Mouse (Mus musculus) adrenal gland, adult 18-20 months (tissue): Measurements from ENCODE around the gene Smoc1. TPM values are rescaled to one million over a fixed set of nuclear protein-coding genes. Genes with fewer than 3 reads are reported as not detected.

Experiments used
- DNase-seq, 2 experiments: peaks; one replicate each; pipeline ENCODE4 v3.0.0; 2021 to 2022; ENCODE audit warnings: low spot score in 2 of 2
- total RNA-seq, 2 experiments: library from RNA; stranded (reverse); gene quantifications; 1 replicate in 1 of 2; 2 replicates in 1 of 2; pipeline ENCODE4 v1.2.3; 2021

Smoc1 gene
- total RNA-seq, 2 experiments from 2014 or later = 101 to 131 TPM

GRCm38 (mm10) chr12:81120301-81120700 lies 93.7 kb downstream of the Smoc1 start:
- no peak for DNase-seq

DNA sequence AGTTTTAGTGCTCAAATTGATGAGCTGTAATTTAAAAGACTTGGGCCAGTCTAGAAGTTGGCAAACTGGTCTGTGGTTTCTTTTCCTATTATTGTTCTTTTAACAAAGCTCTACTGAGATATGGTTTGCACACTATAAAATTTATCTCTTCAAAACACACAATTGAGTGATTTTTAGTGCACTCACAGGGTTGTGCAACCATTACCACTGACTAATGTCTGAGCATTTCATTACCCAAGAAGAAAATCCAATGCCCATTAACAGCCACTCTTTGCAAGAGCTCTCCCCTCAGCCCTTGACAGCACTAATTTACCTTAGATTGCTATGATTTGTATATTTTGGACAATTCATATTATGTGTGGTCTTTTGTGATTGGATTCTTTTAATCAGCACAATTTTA lies 97.2 kb downstream of the Smoc1 start:
- DNase-seq = no peak

DNA sequence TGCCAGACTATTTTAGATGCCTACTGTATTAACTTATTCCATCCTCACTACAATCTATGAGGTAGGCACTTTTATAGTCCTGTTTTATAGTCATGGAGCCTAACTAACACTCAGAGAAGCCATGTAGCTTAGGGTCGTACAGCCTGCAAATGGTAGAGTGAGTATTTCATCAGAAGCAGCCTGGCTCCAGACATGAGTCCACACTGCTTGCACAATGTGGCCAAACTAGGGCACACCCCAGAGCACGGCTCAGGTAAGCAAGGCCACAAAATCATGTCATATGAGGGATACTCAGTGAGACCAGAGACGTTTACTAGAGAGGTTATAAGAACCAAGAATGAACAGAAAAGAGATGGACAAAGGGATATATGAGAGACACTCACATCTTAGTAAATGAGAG lies 100.2 kb downstream of the Smoc1 start:
- DNase-seq = no peak

DNA sequence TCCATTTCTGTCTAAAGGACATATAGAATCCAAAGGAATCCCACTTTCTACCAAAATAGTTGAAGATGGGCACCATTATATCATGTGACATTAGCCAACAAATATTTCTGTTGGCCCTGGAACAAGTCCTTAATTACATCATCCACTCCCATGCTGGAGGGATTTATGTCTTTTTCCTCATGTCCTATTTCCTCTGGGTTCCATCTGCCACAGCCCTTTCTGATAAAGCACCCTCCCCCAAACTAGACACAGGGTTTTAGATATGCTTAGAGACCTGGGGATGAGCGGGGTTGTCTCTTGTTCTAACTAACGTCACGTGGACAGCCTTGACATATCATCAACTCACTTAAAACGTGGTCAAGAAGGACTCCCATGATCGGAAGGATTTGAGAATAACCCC lies 102.1 kb downstream of the Smoc1 start:
- no peak for DNase-seq

DNA sequence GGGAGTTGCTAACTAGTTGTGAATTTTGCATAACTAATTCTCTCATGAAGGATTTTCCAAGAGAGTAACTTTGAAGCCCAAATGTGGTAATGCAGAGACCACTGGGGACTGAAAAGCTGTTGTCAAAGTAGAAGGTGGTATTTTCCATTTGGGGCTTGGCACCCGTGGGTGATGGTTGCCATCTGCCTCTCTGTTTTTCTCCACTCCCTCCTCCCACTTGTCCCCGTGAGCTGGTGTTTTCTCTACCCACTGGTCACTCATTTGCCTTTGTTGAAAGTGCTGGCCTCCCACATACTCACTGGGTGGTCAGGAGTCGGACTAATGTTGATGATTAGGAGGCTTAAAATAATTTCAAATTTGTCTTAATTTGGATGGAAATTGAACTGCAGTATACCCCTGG lies 104.1 kb downstream of the Smoc1 start:
- DNase-seq = no peak

DNA sequence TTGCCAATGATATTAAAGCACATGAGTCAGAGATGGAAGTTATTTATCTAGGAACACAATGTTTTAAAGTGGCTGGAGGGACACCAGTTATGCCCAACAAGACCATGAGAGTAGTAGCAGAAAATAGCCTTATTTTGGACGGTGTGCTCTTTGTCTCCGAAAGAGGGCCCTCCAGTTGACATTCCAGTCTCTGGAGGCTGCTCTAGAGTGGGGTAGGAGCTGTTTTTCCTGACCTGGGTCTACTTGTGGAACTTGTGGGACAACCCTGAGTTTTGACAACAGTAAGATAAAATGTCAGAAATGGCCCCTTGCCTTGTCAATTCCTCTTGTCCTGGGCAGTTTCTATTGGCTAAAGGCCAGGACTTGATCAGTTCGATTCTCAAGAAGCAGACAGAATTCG lies 104.5 kb downstream of the Smoc1 start:
- no peak for DNase-seq

DNA sequence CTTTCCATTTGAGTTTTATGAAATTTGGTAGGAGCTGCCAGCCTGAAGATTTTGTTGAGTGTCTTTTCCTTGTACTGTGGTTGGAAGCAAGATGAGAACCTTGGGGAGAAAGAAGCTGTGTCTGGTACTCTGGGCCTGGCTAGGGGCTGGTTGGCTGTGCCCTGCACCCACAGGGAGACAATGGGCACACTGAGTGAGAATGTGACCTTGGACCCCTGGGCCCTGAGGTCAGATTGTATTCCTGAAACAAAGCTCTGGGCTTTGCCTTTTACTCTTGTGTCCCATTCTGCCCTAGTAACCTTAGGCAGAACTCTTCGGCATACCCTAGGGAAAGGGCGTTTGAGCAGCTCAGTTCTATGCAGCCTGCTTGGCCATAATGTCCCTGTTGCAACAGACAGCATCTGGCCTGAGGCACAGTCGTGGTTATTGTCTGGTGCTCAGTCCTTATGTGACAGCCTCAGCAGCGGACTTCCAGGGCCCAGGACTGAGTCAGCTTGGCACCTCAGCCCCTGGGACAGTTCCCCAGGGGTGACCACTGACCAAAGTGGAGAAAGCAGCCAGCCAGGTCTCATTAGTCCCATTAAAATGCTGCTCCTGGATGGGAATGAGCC lies 106.6 kb downstream of the Smoc1 start:
- DNase-seq = no peak

DNA sequence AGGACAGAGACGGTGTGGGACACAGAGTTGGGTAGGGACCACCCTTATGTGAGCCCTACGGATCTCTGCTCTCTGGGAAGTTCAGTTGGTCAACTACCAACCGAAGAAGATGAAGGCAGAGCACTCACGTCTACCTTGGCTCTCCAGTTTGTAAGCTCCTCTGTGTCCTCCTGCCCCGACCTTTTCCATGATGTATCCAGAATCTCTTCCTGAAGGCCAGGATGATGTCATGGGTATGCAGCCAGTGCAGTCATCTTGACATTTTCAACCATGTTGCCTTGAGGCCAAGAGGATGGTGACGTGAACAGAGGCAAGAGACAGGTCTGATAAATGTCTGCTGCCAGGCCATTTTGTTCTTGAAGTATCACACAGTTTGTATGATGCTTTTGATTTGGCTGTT lies 111.6 kb downstream of the Smoc1 start:
- DNase-seq = no peak

GRCm38 (mm10) chr12:81139463-81139862 lies 112.9 kb downstream of the Smoc1 start:
- no peak for DNase-seq

GRCm38 (mm10) chr12:81140594-81141328 lies 114.2 kb downstream of the Smoc1 start:
- DNase-seq = peak in 1 of 2 experiments; percentile 52

DNA sequence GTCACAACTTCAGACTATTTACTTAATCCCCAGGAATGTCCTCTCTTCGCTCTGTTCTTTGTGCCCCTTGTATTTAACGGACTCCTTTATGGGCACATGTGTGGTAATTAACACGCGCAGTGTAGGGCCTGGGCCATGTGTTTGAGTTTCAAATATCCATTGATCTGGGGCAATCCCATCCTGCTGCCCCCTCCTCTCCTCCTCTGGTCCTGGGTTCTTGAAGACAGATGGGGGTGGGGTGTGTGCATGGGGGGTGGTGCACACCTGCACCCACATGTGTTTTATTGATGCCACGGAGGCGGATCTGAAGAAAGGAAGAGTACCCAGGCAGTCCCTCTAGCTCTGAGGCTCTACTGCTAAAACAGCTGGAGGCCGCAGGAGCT lies 114.7 kb downstream of the Smoc1 start:
- DNase-seq = no peak

DNA sequence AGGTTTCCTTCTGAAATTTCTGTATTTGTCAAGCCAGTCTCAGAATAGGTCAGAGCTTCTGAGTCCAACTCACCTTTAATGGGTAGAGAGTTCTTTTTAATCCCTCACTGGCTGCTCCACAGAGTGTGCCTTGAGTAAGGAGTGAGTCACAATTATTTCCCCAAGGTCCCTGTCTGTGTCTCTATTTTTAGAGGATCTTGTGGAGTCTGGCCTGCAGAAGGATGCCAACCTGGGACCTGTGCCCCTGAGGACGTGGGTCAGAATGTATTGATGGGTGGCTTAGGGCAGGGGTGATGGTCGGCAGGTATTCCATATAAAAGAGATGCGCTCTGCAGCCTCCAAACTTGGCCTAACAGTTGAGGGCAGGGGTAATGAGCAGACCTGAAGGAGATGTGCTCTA lies 115.6 kb downstream of the Smoc1 start:
- DNase-seq = no peak

GRCm38 (mm10) chr12:81144201-81144600 lies 117.6 kb downstream of the Smoc1 start:
- DNase-seq = no peak

GRCm38 (mm10) chr12:81146417-81147180 lies 120.0 kb downstream of the Smoc1 start:
- peak in 1 of 2 experiments; percentile 35 for DNase-seq

- DNase-seq = no peak
Measured at GRCm38 (mm10) chr12:81147956-81148355, 121.3 kb downstream of the Smoc1 start.

- DNase-seq = no peak
Measured at GRCm38 (mm10) chr12:81150917-81151316, 124.3 kb downstream of the Smoc1 start.

DNA sequence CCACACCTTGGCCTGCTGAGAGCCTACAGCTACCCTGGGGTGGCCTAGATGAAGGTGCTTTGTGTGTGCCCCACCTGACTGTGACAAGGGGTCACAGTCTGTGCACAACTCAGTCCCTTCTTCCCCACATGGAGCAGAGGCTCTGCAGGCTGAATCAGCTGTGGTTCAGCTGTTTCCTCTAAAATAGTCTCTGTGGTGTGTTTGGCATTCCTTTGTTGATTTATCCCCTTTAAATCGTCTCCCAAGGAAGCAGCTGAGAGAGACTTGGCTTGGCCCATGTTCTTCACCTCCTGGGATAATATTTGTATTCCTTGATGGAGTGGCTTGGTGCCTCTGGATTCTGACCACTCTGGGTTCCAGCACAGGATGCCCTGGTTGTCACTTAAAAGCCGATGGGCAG lies 125.5 kb downstream of the Smoc1 start:
- no peak for DNase-seq

DNA sequence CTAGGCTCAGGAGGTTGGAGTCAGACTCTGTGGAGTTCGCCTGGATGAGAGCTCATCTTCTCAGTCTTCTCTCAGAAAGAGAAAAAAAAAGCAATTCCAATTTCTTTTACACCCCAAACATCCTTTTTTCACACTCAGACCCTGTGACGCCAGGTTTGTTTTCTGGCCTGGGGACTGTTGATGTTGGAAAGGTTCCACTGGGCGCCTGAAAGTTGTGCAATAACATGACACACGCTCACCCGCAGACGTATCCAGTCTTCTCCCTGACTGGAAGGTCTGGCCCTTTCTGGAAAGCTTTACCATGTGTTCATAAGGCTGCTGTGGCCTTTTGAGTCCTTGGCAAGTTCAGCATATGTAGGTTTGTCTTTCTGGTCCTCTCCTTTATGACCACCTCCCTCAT lies 129.1 kb downstream of the Smoc1 start:
- no peak for DNase-seq

GRCm38 (mm10) chr12:81156841-81157240 lies 130.2 kb downstream of the Smoc1 start:
- DNase-seq = no peak

- DNase-seq = no peak
Measured at GRCm38 (mm10) chr12:81159947-81160346, 133.3 kb downstream of the Smoc1 start.

- no peak for DNase-seq
Measured at GRCm38 (mm10) chr12:81160425-81160824, 133.8 kb downstream of the Smoc1 start.

DNA sequence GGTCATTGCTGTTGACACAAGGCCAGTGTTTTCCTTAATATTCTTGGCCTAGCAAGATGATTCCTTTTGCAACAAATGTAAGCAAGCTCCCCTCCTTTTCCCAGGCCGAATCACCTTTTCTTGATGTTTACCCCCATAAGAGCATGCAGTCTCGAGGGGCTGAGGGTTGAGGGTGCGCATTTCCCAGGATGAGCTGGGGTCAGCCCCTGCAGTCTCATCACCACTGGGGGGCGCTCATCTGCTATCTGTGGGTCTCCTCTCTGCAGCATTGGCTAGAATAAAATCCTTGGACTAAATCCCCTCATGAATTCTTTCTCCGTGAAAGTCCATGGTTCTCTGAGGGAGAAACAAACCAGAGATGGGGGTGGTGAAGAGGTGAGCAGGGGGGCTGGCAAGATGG lies 134.2 kb downstream of the Smoc1 start:
- DNase-seq = peak; percentile 60 to 70
